Mouse (Mus musculus) liver, postnatal 0 days (tissue): ENCODE results near the gene Psg17.

ENCODE experiments used
- CTCF ChIP-seq: sonication (generic); IDR thresholded peaks from 2 replicates; pipeline ENCODE4 v1.5.1; 2016; ENCODE audit warnings: antibody characterized with exemption, low read depth
- EP300 ChIP-seq: IDR thresholded peaks from 2 replicates; pipeline ENCODE4 v1.6.1; 2016; ENCODE audit warnings: antibody characterized with exemption, low read depth, mild to moderate bottlenecking

GRCm38 (mm10) chr7:18827792-18828546 lies 6.6 kb upstream of the Psg17 start:
- TF ChIP-seq EP300 (no peak), CTCF (no peak)
